Mouse (Mus musculus) limb, embryonic 12.5 days (tissue): ENCODE measurements at regions not wholly inside any gene's neighbourhood (a gene's known extent, or its start where the extent isn't known, plus 50 kb on each side); places are given as distances from the start of the nearest gene placed in this dataset.

Experiments
- ATAC-seq: fragments of 200-750 bp; cut with Nextera tagmentation; 2 replicates; pipeline ENCODE4 v1.8.0; 2017; ENCODE audit warnings: low read depth, moderate TSS enrichment; ENCODE audit not compliant: insufficient number of reproducible peaks, insufficient read depth, low FRiP score, low TSS enrichment
- H3K27ac ChIP-seq: fragments of 300-500 bp; sonication (generic); 2 replicates; pipeline ENCODE4 v1.5.1; 2016; ENCODE audit warnings: mild to moderate bottlenecking, moderate library complexity
- H3K27me3 ChIP-seq: fragments of 300-500 bp; sonication (generic); 2 replicates; pipeline ENCODE4 v1.6.1; 2016; ENCODE audit warnings: mild to moderate bottlenecking, moderate library complexity
- H3K36me3 ChIP-seq: fragments of 300-500 bp; sonication (generic); 2 replicates; pipeline ENCODE4 v1.6.1; 2016; ENCODE audit warnings: mild to moderate bottlenecking, moderate library complexity
- H3K4me1 ChIP-seq: fragments of 300-500 bp; sonication (generic); replicated peaks from 2 replicates; pipeline ENCODE4 v1.6.1; 2016
- H3K4me2 ChIP-seq: fragments of 300-500 bp; sonication (generic); 2 replicates; pipeline ENCODE4 v1.6.1; 2016; ENCODE audit warnings: mild to moderate bottlenecking, moderate library complexity
- H3K4me3 ChIP-seq: fragments of 300-500 bp; sonication (generic); replicated peaks from 2 replicates; pipeline ENCODE4 v1.5.1; 2016; ENCODE audit warnings: mild to moderate bottlenecking
- H3K9ac ChIP-seq: fragments of 300-500 bp; sonication (generic); replicated peaks from 2 replicates; pipeline ENCODE4 v1.6.1; 2016; ENCODE audit warnings: mild to moderate bottlenecking, moderate library complexity
- H3K9me3 ChIP-seq: fragments of 300-500 bp; sonication (generic); 2 replicates; pipeline ENCODE4 v1.6.1; 2016; ENCODE audit warnings: mild to moderate bottlenecking, moderate library complexity
- whole genome bisulfite sequencing: fragments of 180-500 bp; shearing (Covaris S2); methylation state at CpG from one replicate; pipeline ENCODE4 v1.1.7; 2016; 5-methylcytosine and 5-hydroxymethylcytosine counted together

- Histone ChIP-seq H3K9ac (no peak overlapping the region), H3K4me3 (no peak overlapping the region), H3K9me3 (0 out of 2 replicates have a peak, but pooled peaks cover 3% of the 10 kb centered on the region), H3K4me1 (0 out of 2 replicates have a peak, but pooled peaks cover 4% of the 10 kb centered on the region), H3K27me3 (no peaks in the 10 kb centered on the region), H3K36me3 (no peaks in the 10 kb centered on the region), H3K4me2 (no peak overlapping the region), H3K27ac (no peak overlapping the region)
- 100% methylated on average over 1 of the region's 1 CpGs for WGBS
- ATAC-seq, result no peak
Observed at GRCm38 (mm10) chr9:52775232-52775631, 95.7 kb upstream of the AI593442 start.

- 82% methylated on average over 5 of the region's 5 CpGs for WGBS
- no peaks in the 10 kb centered on the region for H3K9me3 ChIP-seq
- ATAC-seq, result no peak
Observed at GRCm38 (mm10) chr9:52768056-52768455, 88.5 kb upstream of the AI593442 start.

GRCm38 (mm10) chr9:52765809-52766208, 86.2 kb upstream of the AI593442 start:
- no peaks in the 10 kb centered on the region for H3K27me3 ChIP-seq
- no peak overlapping the region for H3K4me2 ChIP-seq
- no peaks in the 10 kb centered on the region for H3K9me3 ChIP-seq
- H3K4me3 ChIP-seq, result no peak overlapping the region
- H3K36me3 ChIP-seq, result no peaks in the 10 kb centered on the region
- no peaks in the 10 kb centered on the region for H3K4me1 ChIP-seq
- no peak for ATAC-seq
- H3K27ac ChIP-seq, result no peak overlapping the region
- no peak overlapping the region for H3K9ac ChIP-seq
- WGBS, result 73% methylated on average over 5 of the region's 5 CpGs

More at GRCm38 (mm10) chr9:52768056-52768455, 88.5 kb upstream of the AI593442 start:
- H3K27ac ChIP-seq, result no peak overlapping the region
- H3K27me3 ChIP-seq, result no peaks in the 10 kb centered on the region
- no peaks in the 10 kb centered on the region for H3K4me1 ChIP-seq
- H3K9ac ChIP-seq, result no peak overlapping the region
- no peak overlapping the region for H3K4me2 ChIP-seq
- no peak overlapping the region for H3K4me3 ChIP-seq
- no peaks in the 10 kb centered on the region for H3K36me3 ChIP-seq

GRCm38 (mm10) chr9:52762836-52763235, 83.3 kb upstream of the AI593442 start:
- H3K4me3 ChIP-seq, result no peak overlapping the region
- H3K9ac ChIP-seq, result no peak overlapping the region
- H3K4me2 ChIP-seq, result no peak overlapping the region
- no peaks in the 10 kb centered on the region for H3K27me3 ChIP-seq
- H3K27ac ChIP-seq, result no peak overlapping the region
- no peaks in the 10 kb centered on the region for H3K9me3 ChIP-seq
- no peaks in the 10 kb centered on the region for H3K36me3 ChIP-seq
- H3K4me1 ChIP-seq, result no peaks in the 10 kb centered on the region
- whole genome bisulfite sequencing, result 86% methylated on average over 6 of the region's 6 CpGs
- ATAC-seq, result no peak

GRCm38 (mm10) chr9:52761257-52761656, 81.7 kb upstream of the AI593442 start:
- no peaks in the 10 kb centered on the region for H3K9me3 ChIP-seq
- no peak overlapping the region for H3K9ac ChIP-seq
- no peaks in the 10 kb centered on the region for H3K27me3 ChIP-seq
- no peak overlapping the region for H3K27ac ChIP-seq
- no peak overlapping the region for H3K4me3 ChIP-seq
- H3K36me3 ChIP-seq, result no peaks in the 10 kb centered on the region
- no peak for ATAC-seq
- H3K4me2 ChIP-seq, result no peak overlapping the region
- WGBS, result 83% methylated on average over 5 of the region's 5 CpGs
- H3K4me1 ChIP-seq, result no peaks in the 10 kb centered on the region

- no peak for ATAC-seq
- 90% methylated on average over 3 of the region's 3 CpGs for WGBS
- H3K4me2 ChIP-seq, result no peak overlapping the region
Observed at GRCm38 (mm10) chr9:52748366-52748765, 68.8 kb upstream of the AI593442 start.

GRCm38 (mm10) chr9:52738560-52739100, 59.0 kb upstream of the AI593442 start:
- WGBS, result 80% methylated on average over 5 of the region's 5 CpGs
- H3K9me3 ChIP-seq, result no peaks in the 10 kb centered on the region

More at GRCm38 (mm10) chr9:52748366-52748765, 68.8 kb upstream of the AI593442 start:
- no peaks in the 10 kb centered on the region for H3K27me3 ChIP-seq
- H3K4me1 ChIP-seq, result no peaks in the 10 kb centered on the region; the same call in 1 of the 2 replicates
- no peak overlapping the region for H3K9ac ChIP-seq
- H3K9me3 ChIP-seq, result no peaks in the 10 kb centered on the region
- H3K36me3 ChIP-seq, result no peaks in the 10 kb centered on the region
- H3K27ac ChIP-seq, result no peak overlapping the region
- H3K4me3 ChIP-seq, result no peak overlapping the region

More at GRCm38 (mm10) chr9:52738560-52739100, 59.0 kb upstream of the AI593442 start:
- H3K27me3 ChIP-seq, result no peaks in the 10 kb centered on the region
- H3K36me3 ChIP-seq, result no peaks in the 10 kb centered on the region
- no peaks in the 10 kb centered on the region for H3K4me1 ChIP-seq
- H3K4me3 ChIP-seq, result no peak overlapping the region
- no peak overlapping the region for H3K4me2 ChIP-seq
- no peak overlapping the region for H3K9ac ChIP-seq
- ATAC-seq, result no peak
- no peak overlapping the region for H3K27ac ChIP-seq
